Mouse (Mus musculus) G1E (cell line): Measurements from ENCODE around the gene Ncf1.

Experiments used
- CTCF ChIP-seq: IDR thresholded peaks from 2 replicates; pipeline ENCODE4 v1.5.1; 2012; ENCODE audit warnings: low read depth, low read length, inconsistent platforms, mixed read lengths
- GATA1 ChIP-seq: IDR thresholded peaks from 2 replicates; pipeline ENCODE4 v1.6.1; 2012; ENCODE audit warnings: borderline replicate concordance, low read length, inconsistent platforms, mixed read lengths
- TAL1 ChIP-seq: conservative IDR thresholded peaks from 2 replicates; pipeline ENCODE4 v1.6.1; 2012; ENCODE audit warnings: low read depth, low read length, inconsistent platforms, mixed read lengths

DNA sequence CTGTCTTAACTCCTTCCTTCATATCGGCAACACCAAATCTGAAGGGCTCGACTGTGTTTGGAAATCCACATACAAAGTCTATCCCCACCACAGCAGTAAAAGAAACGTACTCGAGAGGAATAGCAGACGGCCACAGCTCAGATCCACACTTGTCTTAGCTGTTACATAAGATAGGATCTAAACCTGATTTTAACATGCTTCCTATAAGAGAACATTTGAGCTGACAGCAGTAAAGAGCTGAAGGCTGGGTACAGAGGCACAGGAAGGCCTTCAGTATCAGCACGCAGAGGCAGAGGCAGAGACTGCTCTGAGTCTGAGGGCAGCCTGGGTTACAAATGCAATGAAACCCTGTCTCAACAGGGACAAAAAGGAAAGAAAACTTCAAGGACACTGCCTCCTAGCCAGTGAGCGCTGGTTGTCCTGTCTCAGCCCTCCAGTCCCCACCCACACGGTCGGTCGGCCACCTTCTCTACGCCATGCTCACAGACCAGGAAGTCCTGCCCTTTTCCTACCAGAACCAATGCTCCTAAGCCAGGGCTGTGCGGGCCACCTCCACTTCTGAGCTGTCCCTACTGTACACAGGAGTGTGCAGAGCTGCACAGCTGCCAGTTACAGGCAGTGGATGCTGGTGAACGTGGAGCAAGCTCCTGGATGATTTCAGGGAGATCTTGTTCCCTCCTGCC lies 28.1 kb upstream of the Ncf1 start:
- TF ChIP-seq CTCF (no peak), GATA1 (no peak), TAL1 (no peak)
